Mouse (Mus musculus) cerebellum, postnatal 4 days (tissue): ENCODE results near the gene Akirin2.

Experiments
- DNase-seq, 2 experiments: peaks; one replicate each; pipeline ENCODE4 v3.0.0; 2022; ENCODE audit warnings: low spot score in 2 of 2, mixed read lengths in 1 of 2

The Akirin2 gene

GRCm38 (mm10) chr4:34584871-34585607 lies 34.3 kb downstream of the Akirin2 start:
- no peak for DNase-seq

- no peak for DNase-seq
These were observed 52.4 kb downstream of the Akirin2 start for GRCm38 (mm10) chr4:34603123-34603522.

GRCm38 (mm10) chr4:34606658-34607057 lies 55.9 kb downstream of the Akirin2 start:
- DNase-seq, result no peak

- DNase-seq, result no peak
These were observed 62.9 kb downstream of the Akirin2 start for GRCm38 (mm10) chr4:34613571-34614145.

- DNase-seq, result peak; percentile 82 to 89
These were observed 63.9 kb downstream of the Akirin2 start, which contains the start of the genes Orc3 and Rars2 for GRCm38 (mm10) chr4:34614630-34615094. TSS of gene Orc3 (minus strand) at chr4:34614944. TSS of gene Rars2 (plus strand) at chr4:34614957.

GRCm38 (mm10) chr4:34615303-34615702 lies 64.6 kb downstream of the Akirin2 start:
- no peak for DNase-seq

GRCm38 (mm10) chr4:34616146-34616545 lies 65.4 kb downstream of the Akirin2 start:
- no peak for DNase-seq
